Mouse (Mus musculus): Measurements from ENCODE around the gene Mctp1. TPM values are rescaled to one million over a fixed set of nuclear protein-coding genes. Genes with fewer than 3 reads are reported as not detected.

Gene Mctp1
- total and polyA plus RNA-seq, 3 experiments, result not detected

- Histone ChIP-seq H3K79me2 (ENCODE audit: control insufficient read depth, insufficient read depth, low read length, poor library complexity) (no peaks in the 10 kb centered on the region), H3K9me3 (replicated peaks; ENCODE audit: insufficient read depth, low read length) (no peaks in the 10 kb centered on the region), H3K4me1 (ENCODE audit: control insufficient read depth in 1 of 2, insufficient read depth in 2 of 2, low read length in 2 of 2) (no peaks in the 10 kb centered on the region), H3K4me3 (ENCODE audit: control insufficient read depth in 1 of 2, insufficient read depth in 1 of 2, low read depth in 2 of 2, low read length in 2 of 2) (no peak overlapping the region), H3K9ac (ENCODE audit: control insufficient read depth, low read depth, low read length, poor library complexity, severe bottlenecking) (no peak overlapping the region), H3K36me3 (ENCODE audit: control insufficient read depth in 1 of 2, insufficient read depth in 2 of 2, low read length in 2 of 2) (no peaks in the 10 kb centered on the region), H3K27ac (ENCODE audit: control insufficient read depth, low read depth, low read length) (no peak overlapping the region), H3K27me3 (ENCODE audit: control insufficient read depth in 1 of 2, insufficient read depth in 2 of 2, low read length in 2 of 2) (no peaks in the 10 kb centered on the region)
- no peak for DNase-seq (ENCODE audit: low read depth, low spot score)
- TF ChIP-seq POLR2AphosphoS5 (IDR thresholded peaks at IDR 0.05; ENCODE audit: borderline replicate concordance, low read depth, low read length), result no peak
- no peak for TF ChIP-seq TBP (IDR thresholded peaks at IDR 0.05; ENCODE audit: low read depth, low read length)
- no peak for TF ChIP-seq SMC3 (IDR thresholded peaks at IDR 0.05; ENCODE audit: low read depth, low read length)
- TF ChIP-seq MAZ (IDR thresholded peaks at IDR 0.05; ENCODE audit: low read depth, low read length), result no peak
- TF ChIP-seq TAL1 (IDR thresholded peaks at IDR 0.05; ENCODE audit: low read length), result no peak
- no peak for TF ChIP-seq KAT2A (conservative IDR thresholded peaks at IDR 0.05; ENCODE audit: low read depth, low read length)
- no peak for TF ChIP-seq UBTF (IDR thresholded peaks at IDR 0.05; ENCODE audit: borderline replicate concordance, insufficient read depth, low read depth, low read length)
- no peak for TF ChIP-seq MAFK (IDR thresholded peaks at IDR 0.05; ENCODE audit: borderline replicate concordance, low read depth, low read length)
- no peak for TF ChIP-seq RAD21 (IDR thresholded peaks at IDR 0.05; ENCODE audit: low read depth, low read length)
- TF ChIP-seq MAX (IDR thresholded peaks at IDR 0.05; ENCODE audit: low read length), result no peak
- TF ChIP-seq SIN3A (IDR thresholded peaks at IDR 0.05; ENCODE audit: low read length), result no peak
- no peak for TF ChIP-seq EP300 (IDR thresholded peaks at IDR 0.05; ENCODE audit: low read depth in 1 of 2, low read length in 2 of 2)
- no peak for TF ChIP-seq ELF1 (IDR thresholded peaks at IDR 0.05; ENCODE audit: low read depth, low read length)
- no peak for TF ChIP-seq RCOR1 (IDR thresholded peaks at IDR 0.05; ENCODE audit: low read depth, low read length)
Observed at GRCm38 (mm10) chr13:76802926-76803325, 418.6 kb downstream of the Mctp1 start.

GRCm38 (mm10) chr13:76803799-76804198 is 419.5 kb downstream of the Mctp1 start:
- DNase-seq (ENCODE audit: low read depth, low spot score), result no peak
- Histone ChIP-seq H3K4me1 (ENCODE audit: control insufficient read depth in 1 of 2, insufficient read depth in 2 of 2, low read length in 2 of 2) (no peaks in the 10 kb centered on the region), H3K27me3 (ENCODE audit: control insufficient read depth in 1 of 2, insufficient read depth in 2 of 2, low read length in 2 of 2) (no peaks in the 10 kb centered on the region), H3K9me3 (replicated peaks; ENCODE audit: insufficient read depth, low read length) (no peaks in the 10 kb centered on the region), H3K4me3 (ENCODE audit: control insufficient read depth in 1 of 2, insufficient read depth in 1 of 2, low read depth in 2 of 2, low read length in 2 of 2) (no peak overlapping the region), H3K36me3 (ENCODE audit: control insufficient read depth in 1 of 2, insufficient read depth in 2 of 2, low read length in 2 of 2) (no peaks in the 10 kb centered on the region), H3K27ac (ENCODE audit: control insufficient read depth, low read depth, low read length) (no peak overlapping the region), H3K79me2 (ENCODE audit: control insufficient read depth, insufficient read depth, low read length, poor library complexity) (no peaks in the 10 kb centered on the region), H3K9ac (ENCODE audit: control insufficient read depth, low read depth, low read length, poor library complexity, severe bottlenecking) (no peak overlapping the region)
- no peak for TF ChIP-seq MAZ (IDR thresholded peaks at IDR 0.05; ENCODE audit: low read depth, low read length)
- TF ChIP-seq SMC3 (IDR thresholded peaks at IDR 0.05; ENCODE audit: low read depth, low read length), result no peak
- no peak for TF ChIP-seq ZC3H11A (IDR thresholded peaks at IDR 0.05; ENCODE audit: low read depth, low read length)
- no peak for TF ChIP-seq ZMIZ1 (IDR thresholded peaks at IDR 0.05; ENCODE audit: low read depth, low read length)
- TF ChIP-seq MAFK (IDR thresholded peaks at IDR 0.05; ENCODE audit: borderline replicate concordance, low read depth, low read length), result no peak
- TF ChIP-seq USF1 (IDR thresholded peaks at IDR 0.05; ENCODE audit: low read depth, low read length), result no peak
- no peak for TF ChIP-seq ETS1 (IDR thresholded peaks at IDR 0.05; ENCODE audit: low read depth, low read length)
- no peak for TF ChIP-seq POLR2A (IDR thresholded peaks at IDR 0.05; ENCODE audit: control insufficient read depth in 1 of 2, insufficient read depth in 1 of 2, low read depth in 1 of 2, low read length in 2 of 2, poor library complexity in 1 of 2)
- TF ChIP-seq E2F4 (IDR thresholded peaks at IDR 0.05; ENCODE audit: borderline replicate concordance, low read depth, low read length), result no peak
- TF ChIP-seq RCOR1 (IDR thresholded peaks at IDR 0.05; ENCODE audit: low read depth, low read length), result no peak
- TF ChIP-seq GABPA (IDR thresholded peaks at IDR 0.05; ENCODE audit: low read depth, low read length), result no peak
- no peak for TF ChIP-seq MEF2A (IDR thresholded peaks at IDR 0.05; ENCODE audit: extremely low read depth, insufficient replicate concordance, low read depth, low read length, poor library complexity, severe bottlenecking)
- no peak for TF ChIP-seq CHD2 (IDR thresholded peaks at IDR 0.05; ENCODE audit: low read length)
- TF ChIP-seq EP300 (IDR thresholded peaks at IDR 0.05; ENCODE audit: low read depth in 1 of 2, low read length in 2 of 2), result no peak
